Mouse (Mus musculus) forebrain, embryonic 16.5 days (tissue): ENCODE measurements around the gene Metrnl. TPM values are rescaled to one million over a fixed set of nuclear protein-coding genes. Genes with fewer than 3 reads are reported as not detected.
A peak's percentile ranks its signal among the peaks of the same experiment; 100 is the strongest.

Experiments used
- ATAC-seq: fragments of 200-750 bp; cut with Nextera tagmentation; 2 replicates; pipeline ENCODE4 v1.8.0; 2017; ENCODE audit warnings: mild to moderate bottlenecking, moderate library complexity
- H3K27ac ChIP-seq: fragments of 300-500 bp; sonication (generic); 2 replicates; pipeline ENCODE4 v1.5.1; 2014; ENCODE audit warnings: low read length, control low read depth
- H3K27me3 ChIP-seq: fragments of 300-500 bp; sonication (generic); replicated peaks from 2 replicates; pipeline ENCODE4 v1.6.1; 2014; ENCODE audit warnings: low read length; ENCODE audit not compliant: control insufficient read depth, insufficient read depth
- H3K36me3 ChIP-seq: fragments of 300-500 bp; sonication (generic); 2 replicates; pipeline ENCODE4 v1.6.1; 2014; ENCODE audit not compliant: control insufficient read depth, insufficient read depth
- H3K4me1 ChIP-seq: fragments of 300-500 bp; sonication (generic); replicated peaks from 2 replicates; pipeline ENCODE4 v1.6.1; 2014; ENCODE audit warnings: low read length; ENCODE audit not compliant: control insufficient read depth, insufficient read depth
- H3K4me2 ChIP-seq: fragments of 300-500 bp; sonication (generic); 2 replicates; pipeline ENCODE4 v1.6.1; 2014; ENCODE audit warnings: mild to moderate bottlenecking, low read length, control low read depth
- H3K4me3 ChIP-seq: fragments of 300-500 bp; sonication (generic); replicated peaks from 2 replicates; pipeline ENCODE4 v1.5.1; 2014; ENCODE audit warnings: mild to moderate bottlenecking, low read length, control low read depth
- H3K9ac ChIP-seq: fragments of 300-500 bp; sonication (generic); replicated peaks from 2 replicates; pipeline ENCODE4 v1.6.1; 2014; ENCODE audit warnings: low read depth, low read length, control low read depth
- H3K9me3 ChIP-seq: fragments of 300-500 bp; sonication (generic); 2 replicates; pipeline ENCODE4 v1.6.1; 2016; ENCODE audit warnings: low read length; ENCODE audit not compliant: control insufficient read depth
- WGBS: fragments of 180-500 bp; shearing (Covaris S2); extraction: QIAGEN DNeasy Blood & Tissue Kit; methylation state at CpG from one replicate; pipeline ENCODE4 v1.1.7; 2014; 5-methylcytosine and 5-hydroxymethylcytosine counted together
- polyA plus RNA-seq: library from polyadenylated mRNA; unstranded; fragments of >200 nt; fragmentation: Nextera tagmentation; extraction: Ambion mirVana; gene quantifications from 2 replicates; pipeline ENCODE4 v1.2.1, GENCODE M21; 2015

Gene Metrnl
- 6.0 and 6.3 TPM in 2 replicates for polyA plus RNA-seq

DNA sequence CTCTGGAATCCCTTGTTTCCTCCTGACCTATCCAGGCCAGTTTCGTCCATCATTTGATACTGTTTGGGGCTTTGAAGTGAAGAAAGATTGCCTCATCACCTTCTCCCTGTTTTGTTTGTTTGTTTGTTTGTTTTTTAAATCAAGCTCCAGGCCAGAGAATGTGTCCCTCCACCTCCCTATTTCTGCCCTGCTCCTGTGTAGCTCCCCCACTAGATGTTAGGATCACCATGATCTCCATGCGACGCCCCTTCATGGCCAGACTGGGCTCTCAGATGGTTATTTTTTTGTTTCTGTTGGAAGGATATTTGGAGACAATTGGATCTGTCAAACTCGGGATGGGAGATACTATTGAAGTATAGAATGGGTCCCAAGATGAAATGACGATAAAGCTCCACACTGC, at the start of gene Metrnl:
Gene Metrnl (plus strand): TSS at position 301 of the 400 bp plus-strand sequence.
- Histone ChIP-seq H3K9ac (peak within 1 kb of the TSS; percentile 66), H3K36me3 (no peaks in the 10 kb centered on the region), H3K4me2 (peak within 1 kb of the TSS; percentile 98), H3K27ac (no peak within 1 kb of the TSS), H3K27me3 (peaks cover 8% of the 10 kb centered on the region), H3K4me3 (peak within 1 kb of the TSS; percentile 71), H3K9me3 (no peaks in the 10 kb centered on the region), H3K4me1 (peaks cover 22% of the 10 kb centered on the region)
- no peak for ATAC-seq
- WGBS, result 86% methylated on average over 5 of the region's 5 CpGs

DNA sequence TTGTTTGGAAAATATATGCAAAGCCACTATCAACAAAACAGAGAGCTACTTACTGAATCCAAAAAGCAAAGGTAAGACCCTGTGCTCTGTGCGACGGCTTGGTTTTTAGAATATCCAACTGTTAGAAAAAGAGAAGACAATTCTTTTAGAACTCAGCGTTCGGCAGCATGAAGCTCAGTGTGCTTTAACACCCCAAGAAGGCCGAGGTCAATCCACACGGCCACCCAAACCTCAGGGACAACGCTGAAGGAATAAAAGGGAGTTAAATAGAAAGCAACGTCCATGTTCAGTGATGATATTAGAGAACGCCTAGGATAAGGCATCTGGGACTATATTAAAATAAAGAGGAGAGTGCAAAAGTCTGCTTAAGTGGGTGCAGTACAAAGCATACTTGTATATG, 49.8 kb upstream of the Metrnl start:
- Histone ChIP-seq H3K4me2 (no peak overlapping the region), H3K27me3 (no peaks in the 10 kb centered on the region), H3K9me3 (no peaks in the 10 kb centered on the region), H3K4me3 (no peak overlapping the region), H3K36me3 (no peaks in the 10 kb centered on the region), H3K4me1 (no peaks in the 10 kb centered on the region), H3K9ac (no peak overlapping the region), H3K27ac (no peak overlapping the region)
- WGBS, result 94% methylated on average over 9 of the region's 9 CpGs
- ATAC-seq, result no peak

DNA sequence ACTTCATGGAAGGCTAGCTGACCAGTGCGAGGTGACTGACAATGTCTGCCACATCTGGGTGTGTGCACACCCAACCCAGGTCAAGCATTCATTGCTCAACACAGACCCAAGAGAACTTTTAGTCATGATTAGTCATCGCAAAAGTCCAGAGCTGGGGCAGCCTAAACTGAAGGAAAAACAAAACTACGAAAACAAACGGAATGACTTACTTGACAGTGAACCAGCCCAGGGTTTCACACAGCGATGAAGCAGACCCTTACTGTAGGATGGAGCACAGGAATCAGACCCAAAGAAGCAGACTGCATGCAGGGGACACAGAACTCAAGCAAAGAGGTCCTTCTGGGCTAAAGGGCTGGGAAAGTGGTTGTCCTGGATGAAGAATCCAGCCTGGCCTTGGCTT, 49.4 kb upstream of the Metrnl start:
- no peaks in the 10 kb centered on the region for H3K9me3 ChIP-seq
- no peak overlapping the region for H3K4me3 ChIP-seq
- no peaks in the 10 kb centered on the region for H3K4me1 ChIP-seq
- WGBS, result 97% methylated on average over 5 of the region's 5 CpGs
- H3K9ac ChIP-seq, result no peak overlapping the region
- no peaks in the 10 kb centered on the region for H3K36me3 ChIP-seq
- no peak overlapping the region for H3K4me2 ChIP-seq
- H3K27ac ChIP-seq, result no peak overlapping the region
- H3K27me3 ChIP-seq, result no peaks in the 10 kb centered on the region
- ATAC-seq, result no peak

GRCm38 (mm10) chr11:121652547-121653305, 48.6 kb upstream of the Metrnl start:
- no peaks in the 10 kb centered on the region for H3K36me3 ChIP-seq
- H3K9ac ChIP-seq, result no peak overlapping the region
- 63% methylated on average over 10 of the region's 10 CpGs for WGBS
- no peaks in the 10 kb centered on the region for H3K9me3 ChIP-seq
- H3K27me3 ChIP-seq, result no peaks in the 10 kb centered on the region
- no peaks in the 10 kb centered on the region for H3K4me1 ChIP-seq
- no peak for ATAC-seq
- no peak overlapping the region for H3K27ac ChIP-seq
- H3K4me2 ChIP-seq, result no peak overlapping the region
- no peak overlapping the region for H3K4me3 ChIP-seq

DNA sequence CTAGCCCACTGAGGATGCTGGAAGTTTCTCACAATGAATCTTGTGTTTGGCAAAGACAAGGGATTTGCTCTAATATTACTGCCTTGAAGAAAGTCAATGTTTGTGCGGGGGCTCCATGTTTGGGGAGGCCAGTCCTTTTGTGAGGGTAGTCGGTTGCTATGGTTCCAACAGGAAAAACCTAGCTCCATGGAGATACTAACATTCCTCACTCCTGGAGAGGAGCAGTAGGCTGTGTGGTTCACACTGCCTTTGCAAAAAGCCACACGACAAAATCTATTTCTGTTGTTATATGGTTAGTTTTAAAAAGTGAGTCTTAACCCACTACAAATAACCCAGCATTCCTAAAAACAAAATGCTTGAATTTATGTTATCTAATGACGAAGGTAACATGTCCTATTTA, 47.7 kb upstream of the Metrnl start:
- H3K27me3 ChIP-seq, result no peaks in the 10 kb centered on the region
- no peak overlapping the region for H3K4me2 ChIP-seq
- 80% methylated on average over 4 of the region's 4 CpGs for WGBS
- H3K9me3 ChIP-seq, result no peaks in the 10 kb centered on the region
- H3K4me1 ChIP-seq, result 0 out of 2 replicates have a peak, but pooled peaks cover 3% of the 10 kb centered on the region
- H3K4me3 ChIP-seq, result no peak overlapping the region
- no peak for ATAC-seq
- H3K27ac ChIP-seq, result no peak overlapping the region
- no peak overlapping the region for H3K9ac ChIP-seq
- H3K36me3 ChIP-seq, result no peaks in the 10 kb centered on the region

- Histone ChIP-seq H3K4me1 (0 out of 2 replicates have a peak, but pooled peaks cover 3% of the 10 kb centered on the region), H3K9ac (no peak overlapping the region), H3K27ac (no peak overlapping the region), H3K27me3 (no peaks in the 10 kb centered on the region), H3K4me2 (no peak overlapping the region), H3K36me3 (no peaks in the 10 kb centered on the region), H3K4me3 (no peak overlapping the region), H3K9me3 (no peaks in the 10 kb centered on the region)
- 85% methylated on average over 9 of the region's 9 CpGs for WGBS
- ATAC-seq, result no peak
Observed at GRCm38 (mm10) chr11:121654406-121654945, 46.9 kb upstream of the Metrnl start.

GRCm38 (mm10) chr11:121655166-121655806, 46.1 kb upstream of the Metrnl start:
- no peak for ATAC-seq
- H3K4me3 ChIP-seq, result no peak overlapping the region
- H3K9me3 ChIP-seq, result no peaks in the 10 kb centered on the region
- no peaks in the 10 kb centered on the region for H3K36me3 ChIP-seq
- H3K4me2 ChIP-seq, result no peak overlapping the region
- 83% methylated on average over 6 of the region's 6 CpGs for WGBS
- H3K27ac ChIP-seq, result no peak overlapping the region
- no peak overlapping the region for H3K9ac ChIP-seq
- 0 out of 2 replicates have a peak, but pooled peaks cover 3% of the 10 kb centered on the region for H3K4me1 ChIP-seq
- H3K27me3 ChIP-seq, result no peaks in the 10 kb centered on the region

DNA sequence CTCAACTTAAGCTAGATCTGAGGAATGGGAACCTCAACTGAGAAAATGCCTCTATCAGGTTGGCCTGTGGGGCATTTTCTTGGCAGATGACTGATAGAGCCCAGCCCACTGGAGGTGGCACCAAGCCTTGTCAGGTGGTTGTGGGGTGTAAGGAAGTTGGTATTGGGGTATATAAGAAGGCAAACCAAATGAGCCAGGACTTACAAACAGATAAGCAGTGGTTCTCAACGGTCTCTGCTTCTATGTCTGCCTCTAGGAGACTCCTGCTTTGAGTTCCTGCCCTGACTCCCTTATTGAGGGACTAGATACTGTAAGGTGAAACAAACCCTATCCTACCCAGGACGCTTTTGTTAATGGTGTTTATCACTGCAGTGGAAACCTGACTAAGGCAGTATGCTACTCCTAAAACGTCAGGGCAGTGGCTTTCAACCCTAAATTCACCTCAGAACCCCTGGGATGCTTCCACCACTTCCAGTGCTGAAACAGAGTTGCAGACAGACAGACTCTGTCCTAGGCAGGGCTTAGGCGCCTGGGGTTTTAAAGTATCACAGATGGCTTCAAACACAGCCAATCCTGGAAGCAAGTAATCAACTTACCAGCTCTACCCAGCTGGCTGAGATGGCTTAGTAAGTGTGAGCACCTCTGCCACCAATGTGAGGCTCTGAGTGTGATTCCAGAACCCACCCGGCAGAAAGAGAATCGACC, 45.4 kb upstream of the Metrnl start:
- no peak overlapping the region for H3K27ac ChIP-seq
- no peak for ATAC-seq
- no peak overlapping the region for H3K9ac ChIP-seq
- no peak overlapping the region for H3K4me3 ChIP-seq
- 0 out of 2 replicates have a peak, but pooled peaks cover 3% of the 10 kb centered on the region for H3K4me1 ChIP-seq
- no peaks in the 10 kb centered on the region for H3K9me3 ChIP-seq
- H3K36me3 ChIP-seq, result no peaks in the 10 kb centered on the region
- no peaks in the 10 kb centered on the region for H3K27me3 ChIP-seq
- WGBS, result 91% methylated on average over 6 of the region's 6 CpGs
- H3K4me2 ChIP-seq, result no peak overlapping the region

DNA sequence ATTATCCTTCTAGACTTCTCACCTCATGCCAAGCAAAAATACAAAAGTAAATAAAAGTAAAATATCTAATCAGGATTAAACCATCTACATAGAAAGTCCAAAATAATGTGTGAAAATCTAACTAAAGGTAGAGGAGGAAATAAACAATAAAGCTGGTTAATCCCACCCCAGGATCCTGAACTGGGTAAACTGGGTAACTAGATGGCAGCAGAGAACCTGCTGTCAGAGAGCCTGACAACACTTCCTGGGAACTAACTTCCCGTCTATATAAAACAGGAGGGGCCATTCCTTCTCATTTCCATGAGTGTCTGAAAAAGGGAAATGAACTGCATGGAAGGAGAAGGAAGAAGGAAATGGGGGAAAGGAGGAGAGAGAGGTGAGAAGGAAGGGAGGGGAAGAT, 43.2 kb upstream of the Metrnl start:
- no peaks in the 10 kb centered on the region for H3K9me3 ChIP-seq
- no peaks in the 10 kb centered on the region for H3K27me3 ChIP-seq
- H3K27ac ChIP-seq, result no peak overlapping the region
- 0 out of 2 replicates have a peak, but pooled peaks cover 3% of the 10 kb centered on the region for H3K4me1 ChIP-seq
- 45% methylated on average over 1 of the region's 1 CpGs for WGBS
- H3K36me3 ChIP-seq, result no peaks in the 10 kb centered on the region
- H3K9ac ChIP-seq, result no peak overlapping the region
- no peak for ATAC-seq
- H3K4me2 ChIP-seq, result no peak overlapping the region
- H3K4me3 ChIP-seq, result no peak overlapping the region
